Mouse (Mus musculus) heart, adult 2 months (tissue): ENCODE data around the gene Trim44.

Source experiments
- CTCF ChIP-seq: fragments of 200-600 bp; IDR thresholded peaks from 2 replicates; pipeline ENCODE4 v1.8.1; 2022; ENCODE audit warnings: antibody characterized with exemption, mild to moderate bottlenecking, moderate library complexity
- POLR2A ChIP-seq: fragments of 200-500 bp; IDR thresholded peaks from 2 replicates; pipeline ENCODE4 v1.6.1; 2011; ENCODE audit warnings: mild to moderate bottlenecking, low read depth, low read length, control low read depth; ENCODE audit not compliant: insufficient read depth

GRCm38 (mm10) chr2:102396493-102396892 is 11.1 kb downstream of the Trim44 start:
- TF ChIP-seq CTCF, result no peak
- no peak for TF ChIP-seq POLR2A
